Mouse (Mus musculus) embryo, embryonic 10.5 days (tissue): Measurements from ENCODE around the gene Per3.

Source experiments
- DNase-seq: peaks from one replicate; pipeline ENCODE4 v3.0.0-alpha.2; 2015; ENCODE audit warnings: low spot score

Gene Per3

DNA sequence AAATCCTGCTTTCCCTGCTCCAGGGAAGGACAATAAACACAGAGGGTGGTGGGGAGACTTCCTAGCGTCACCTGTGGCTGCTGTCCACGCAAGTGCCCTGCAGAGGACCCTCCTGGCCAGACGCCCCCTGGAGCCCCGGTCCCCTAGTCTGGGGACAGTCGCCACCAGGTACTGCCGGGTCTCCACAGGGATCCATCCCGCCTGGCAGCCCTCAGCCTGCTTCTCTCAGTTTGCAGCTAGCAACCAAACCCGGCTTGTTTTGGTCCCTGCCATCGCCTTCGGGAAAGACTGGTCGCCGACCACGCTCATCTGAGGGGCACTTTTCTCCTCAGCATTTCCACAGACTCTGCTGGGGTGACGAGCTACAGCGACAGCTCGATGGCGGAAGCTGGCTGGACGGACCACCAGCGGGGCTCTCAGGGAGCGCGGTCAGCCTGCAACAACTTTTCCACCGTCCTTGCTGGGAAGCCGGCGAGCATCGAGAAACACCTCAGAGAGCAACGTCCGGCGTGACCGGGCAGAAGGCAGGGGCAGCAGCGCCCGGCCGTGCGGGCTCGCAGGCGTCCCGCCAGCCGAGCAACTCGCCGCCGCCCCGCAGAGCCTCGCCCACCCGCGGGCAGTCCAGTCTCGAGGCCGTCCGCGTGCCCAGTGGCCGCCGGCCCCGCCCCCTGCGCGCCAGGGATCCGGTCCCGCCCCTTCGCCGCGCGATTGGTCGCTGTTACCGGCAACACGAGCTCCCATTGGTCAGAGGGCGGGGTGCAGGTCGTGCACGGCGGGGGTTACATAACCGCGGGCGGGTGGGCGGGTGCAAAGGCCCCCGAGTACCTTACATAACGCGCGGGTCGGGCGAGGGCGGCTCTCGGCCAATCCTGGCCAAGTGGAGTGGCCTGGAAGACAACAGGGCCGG, at the start of gene Per3:
Gene Per3, minus strand, starts transcription at position 629 of the 907 bp plus-strand sequence.
- peak; percentile 94 for DNase-seq

DNA sequence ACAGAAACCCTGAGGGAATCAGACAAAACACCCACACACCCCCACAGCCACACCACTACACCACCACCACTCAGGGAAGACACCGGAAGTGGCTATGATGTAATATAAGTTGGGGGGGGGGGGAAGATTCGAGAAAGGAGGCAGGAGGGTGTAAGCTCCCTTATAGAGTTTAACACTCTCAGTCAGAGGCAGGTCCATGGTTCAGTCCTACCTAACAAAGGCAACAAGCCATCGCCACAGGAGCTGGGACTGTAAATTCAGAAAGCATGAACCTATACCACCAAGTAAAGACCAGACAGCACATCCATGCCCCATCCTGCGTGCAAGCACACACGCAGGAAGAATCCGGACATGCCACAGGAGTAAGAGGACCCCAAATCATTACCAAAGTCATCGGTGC, 44.8 kb upstream of the Per3 start, which contains the start of gene Gm13090:
Gene Gm13090, plus strand, starts transcription at position 301 of the 400 bp plus-strand sequence.
- no peak for DNase-seq

DNA sequence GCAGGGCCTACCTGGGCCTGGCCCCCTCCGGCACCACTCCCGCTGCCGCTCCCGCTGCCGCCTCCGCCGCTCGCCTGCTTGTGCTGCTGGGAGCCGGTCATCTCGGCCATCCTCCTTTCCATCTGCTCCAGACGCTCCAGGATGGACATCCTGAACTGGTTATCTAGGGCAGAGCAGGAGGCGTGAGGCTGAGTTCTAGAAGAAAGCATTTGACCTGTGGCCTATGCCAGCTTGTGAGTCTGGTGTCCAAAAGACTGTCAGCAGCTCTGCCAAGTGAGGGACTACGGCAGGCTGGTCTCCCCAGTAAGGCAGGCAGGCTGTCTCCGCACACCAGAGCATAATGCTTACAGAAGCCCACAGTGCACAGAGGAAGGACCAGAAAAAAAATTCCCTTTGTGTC, 44.4 kb upstream of the Per3 start:
- DNase-seq: no peak

DNA sequence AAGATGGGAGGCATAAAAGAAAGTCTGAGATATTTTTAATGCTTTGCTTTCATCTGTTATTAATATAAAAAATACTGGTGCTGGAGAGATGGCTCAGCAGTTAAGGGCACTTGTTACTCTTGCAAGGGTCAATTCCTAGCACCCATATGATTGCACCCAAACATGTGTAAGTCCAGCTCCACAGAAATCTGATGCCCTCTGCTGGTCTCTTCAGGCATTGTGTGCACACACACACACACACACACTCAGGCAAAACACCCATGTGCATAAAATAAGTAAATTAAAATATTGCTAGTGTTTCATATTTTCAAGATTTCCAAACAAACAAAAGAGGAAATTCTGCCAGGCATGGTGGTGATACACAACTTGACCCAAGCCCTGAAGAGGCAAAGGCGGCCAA, 42.9 kb upstream of the Per3 start:
- no peak for DNase-seq

DNA sequence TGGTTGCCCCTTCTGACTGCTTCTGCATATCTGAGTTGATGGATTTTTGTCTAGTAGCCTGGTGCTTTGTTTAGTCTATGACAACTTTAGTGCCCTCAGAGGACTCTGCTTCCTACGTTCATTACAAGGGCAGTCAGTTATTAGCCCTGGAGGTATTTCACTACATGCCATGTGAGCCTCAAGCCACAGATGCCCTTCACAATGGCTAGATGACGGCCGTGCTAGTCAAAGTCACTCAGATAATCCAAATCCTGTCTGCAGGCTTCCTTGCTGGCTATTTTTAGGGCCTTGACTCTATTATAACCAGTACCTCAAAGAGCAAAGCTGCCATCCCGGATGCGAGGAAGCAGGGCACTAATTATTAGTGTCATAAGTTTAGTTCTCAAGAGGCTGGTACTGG, 38.6 kb upstream of the Per3 start:
- no peak for DNase-seq

DNA sequence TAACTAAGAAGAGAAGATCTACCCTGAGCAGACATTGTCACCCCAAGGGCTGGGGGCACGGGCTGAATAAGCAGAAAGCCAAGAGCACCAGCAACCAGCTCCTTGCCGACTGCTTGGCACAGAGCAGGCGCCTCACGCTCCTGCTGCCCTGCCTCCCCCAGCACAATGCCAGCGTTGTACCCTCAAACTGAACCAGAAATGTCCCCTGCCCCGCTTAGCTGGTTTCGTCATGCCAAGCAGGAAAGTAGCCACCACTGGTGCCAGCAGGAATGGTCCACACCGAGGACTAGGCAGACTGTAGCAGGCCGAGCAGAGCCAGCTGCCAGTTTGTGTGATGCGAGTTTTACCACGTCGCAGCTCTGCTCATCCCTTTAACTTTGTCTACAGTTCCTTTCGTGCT, 37.5 kb upstream of the Per3 start:
- no peak for DNase-seq

DNA sequence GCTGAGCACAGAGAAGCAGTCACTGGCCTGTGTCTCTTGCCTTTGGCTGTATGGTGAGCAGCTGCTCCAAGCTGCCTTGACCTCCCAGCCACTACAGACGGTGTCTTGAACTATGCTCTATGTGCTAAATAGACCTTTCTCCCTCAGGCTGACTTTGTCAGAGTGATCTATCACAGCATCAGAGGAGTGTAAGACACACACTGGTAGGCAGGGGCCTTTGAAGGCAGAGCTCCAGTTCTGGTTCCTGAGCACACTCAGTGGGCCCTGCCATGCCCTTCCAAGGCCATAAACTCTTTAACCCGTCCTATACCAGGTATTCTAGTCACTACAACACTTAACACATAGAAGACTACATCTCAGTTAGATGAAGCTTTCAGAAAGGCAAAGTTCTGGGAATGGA, 36.9 kb upstream of the Per3 start:
- DNase-seq: no peak

DNA sequence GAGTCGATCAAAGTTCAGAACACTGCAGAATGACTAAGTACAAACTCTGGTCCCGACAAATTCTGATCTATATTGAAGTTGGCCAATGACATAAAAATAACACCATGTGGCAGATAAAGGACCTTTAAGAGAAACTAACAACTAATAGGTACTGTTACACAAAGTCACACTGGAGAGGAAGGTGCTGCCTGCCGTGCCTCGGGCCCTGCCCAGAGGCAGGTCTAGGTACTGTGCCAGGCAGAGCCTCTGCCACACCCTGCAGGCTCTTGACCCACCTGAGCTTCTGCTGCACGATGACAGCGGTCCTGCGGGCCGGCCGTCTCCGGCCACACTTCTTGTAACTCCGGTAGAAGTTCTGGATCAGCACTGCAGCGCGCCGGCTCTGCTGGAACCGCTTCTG, 30.4 kb upstream of the Per3 start:
- DNase-seq: no peak

DNA sequence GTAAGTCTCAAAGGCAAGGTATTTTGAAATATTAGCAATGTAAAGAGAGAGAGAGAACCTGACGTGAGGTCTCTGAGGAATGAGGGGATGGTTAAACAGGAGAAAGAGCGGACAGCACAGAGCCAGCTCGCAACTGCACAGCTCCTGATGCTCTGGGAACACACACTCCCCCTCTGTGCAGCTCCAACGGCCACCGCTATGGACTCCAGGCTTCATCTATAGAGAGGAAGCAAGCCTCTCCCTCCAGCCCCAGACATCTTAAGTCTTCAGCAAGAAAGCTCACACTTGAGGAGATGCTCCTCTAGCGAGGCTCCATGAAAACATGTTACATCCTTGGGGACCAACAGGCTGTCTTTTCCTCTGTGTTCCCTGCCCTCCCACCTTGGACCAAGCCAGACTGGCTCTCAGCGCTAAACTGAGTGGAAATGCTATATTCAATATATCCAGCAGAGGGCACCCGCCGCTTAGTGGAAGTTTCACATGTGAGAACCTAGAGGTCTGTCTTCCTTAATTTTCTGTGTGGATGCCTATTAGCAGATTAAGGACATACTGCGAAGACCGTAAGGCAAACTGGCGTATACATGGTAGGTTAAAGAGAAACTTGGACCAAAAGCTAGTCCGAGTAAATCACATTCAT, 28.8 kb upstream of the Per3 start:
- DNase-seq: peak; percentile 89

DNA sequence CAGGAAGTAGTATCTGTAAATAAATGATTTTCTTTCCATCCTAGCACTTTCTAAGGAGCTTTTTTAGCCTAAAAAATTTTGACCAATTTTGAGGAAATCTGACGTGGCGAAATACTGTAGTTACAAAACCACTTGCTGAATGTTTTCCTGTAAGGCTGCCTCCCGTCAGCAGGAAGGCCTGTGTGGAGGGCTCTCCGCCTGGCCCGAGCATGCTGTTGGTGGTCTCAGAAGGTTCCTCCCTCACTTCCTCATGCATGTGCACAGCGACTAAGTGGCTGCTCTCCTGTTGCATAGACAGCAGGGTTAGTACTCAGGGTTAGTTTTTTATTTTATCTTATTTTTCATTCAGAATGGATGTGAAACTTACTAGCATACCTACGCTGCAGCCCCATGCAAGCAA, 26.5 kb upstream of the Per3 start:
- DNase-seq: no peak

DNA sequence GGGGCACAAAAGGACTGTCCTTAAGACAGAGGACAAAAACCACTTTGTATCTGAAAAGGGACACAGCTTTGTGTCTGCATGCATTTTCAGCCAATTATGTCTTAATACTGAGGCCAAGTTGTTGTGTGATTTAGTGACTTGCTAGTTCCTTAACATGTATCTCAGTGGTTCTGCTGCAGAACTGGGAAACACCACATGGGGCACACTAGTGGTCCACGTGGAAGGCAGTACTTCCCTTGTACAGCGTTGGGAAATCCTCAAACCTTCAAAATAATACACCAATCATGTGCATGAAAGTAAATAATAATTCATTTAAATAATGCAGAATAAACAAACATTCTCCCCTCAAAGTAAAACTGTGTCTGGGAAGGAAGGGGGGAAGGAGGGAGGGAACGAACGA, 24.3 kb upstream of the Per3 start:
- DNase-seq: no peak

DNA sequence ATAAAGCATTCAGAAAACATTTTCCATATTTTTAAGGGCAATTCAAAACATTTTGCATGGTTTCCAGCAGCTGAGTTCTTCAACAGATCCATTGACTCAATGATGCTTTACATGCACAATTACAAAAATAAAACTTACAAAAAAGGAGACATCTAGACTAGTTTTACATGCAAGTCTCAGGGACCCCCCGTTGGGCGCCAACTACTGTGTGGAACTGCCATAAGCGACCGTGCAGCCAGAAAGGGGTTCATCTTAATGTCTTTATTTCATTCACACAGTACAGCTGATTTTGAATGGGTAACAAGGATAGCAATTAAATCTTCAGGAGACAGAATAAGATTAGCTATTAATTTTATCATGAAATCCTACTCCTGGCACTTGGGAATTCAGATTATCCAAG, 15.1 kb upstream of the Per3 start:
- DNase-seq: no peak

DNA sequence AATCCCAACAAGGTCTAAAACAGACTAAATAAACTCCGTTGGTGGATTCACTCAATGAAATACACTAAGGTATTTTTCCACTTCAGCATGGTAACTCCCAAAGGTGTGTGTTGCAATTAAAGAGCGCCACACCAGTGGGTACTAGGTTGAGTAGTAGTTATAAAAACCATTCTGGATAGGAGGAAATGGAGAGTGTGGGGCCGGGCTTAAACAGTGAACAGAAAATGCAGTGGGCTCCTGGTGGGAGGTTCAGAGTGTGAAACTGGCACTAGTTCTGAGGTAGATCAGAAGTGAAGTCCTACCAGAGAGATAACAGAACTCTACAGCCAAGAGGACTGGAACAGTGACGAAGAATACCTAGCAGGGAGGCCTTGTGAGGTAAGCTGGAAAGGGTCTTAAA, 14.2 kb upstream of the Per3 start:
- no peak for DNase-seq

DNA sequence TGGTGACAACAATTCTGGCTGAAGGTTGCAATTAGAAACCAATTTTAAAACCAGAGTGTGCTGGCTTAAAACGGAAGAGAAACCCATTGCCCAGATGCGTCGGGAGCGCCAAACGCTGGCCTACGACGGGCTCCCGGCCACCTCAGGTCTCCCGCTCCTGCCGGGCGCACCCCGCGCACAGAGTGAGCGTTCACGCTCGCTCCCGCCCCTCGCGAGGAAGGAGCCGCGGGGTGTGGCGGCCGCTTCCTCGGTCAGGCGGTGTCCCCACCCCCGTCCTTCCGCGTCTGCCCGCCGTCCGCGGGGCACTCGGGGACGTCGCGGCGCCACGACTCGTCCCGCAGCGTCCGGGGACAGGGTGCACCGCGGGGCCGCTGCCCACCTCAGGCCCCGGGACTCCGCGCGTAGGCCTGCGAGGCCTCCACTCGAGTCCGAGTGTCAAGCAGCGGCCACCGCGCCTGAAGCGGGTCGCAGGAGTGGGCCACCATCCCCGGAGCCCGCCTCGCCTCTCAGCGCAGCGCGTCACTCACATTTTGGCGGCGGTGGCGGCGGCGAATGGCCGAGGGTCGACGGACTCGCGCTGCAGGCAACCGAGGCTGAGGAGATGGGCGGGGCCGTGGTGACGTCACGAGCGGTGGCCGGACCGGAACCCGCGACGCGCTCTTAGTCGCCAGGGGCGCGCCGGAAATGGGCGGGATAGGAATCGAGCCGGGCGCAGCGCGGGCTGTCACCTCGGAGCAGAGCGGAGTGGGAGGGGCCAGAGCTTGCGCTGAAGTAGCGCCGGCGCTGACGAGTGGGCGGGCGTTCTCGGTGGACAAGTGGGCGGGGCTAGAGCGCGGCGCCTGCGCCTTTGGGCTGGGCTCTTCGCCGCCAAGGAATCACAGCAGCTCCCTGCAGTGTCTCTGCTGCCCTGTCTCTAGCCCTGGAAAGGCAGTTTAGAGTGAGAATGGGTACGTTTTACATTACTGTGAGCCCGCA, 13.2 kb upstream of the Per3 start, which contains the start of gene Vamp3:
Gene Vamp3, minus strand, starts transcription at position 617 of the 975 bp plus-strand sequence.
- DNase-seq: peak; percentile 100

DNA sequence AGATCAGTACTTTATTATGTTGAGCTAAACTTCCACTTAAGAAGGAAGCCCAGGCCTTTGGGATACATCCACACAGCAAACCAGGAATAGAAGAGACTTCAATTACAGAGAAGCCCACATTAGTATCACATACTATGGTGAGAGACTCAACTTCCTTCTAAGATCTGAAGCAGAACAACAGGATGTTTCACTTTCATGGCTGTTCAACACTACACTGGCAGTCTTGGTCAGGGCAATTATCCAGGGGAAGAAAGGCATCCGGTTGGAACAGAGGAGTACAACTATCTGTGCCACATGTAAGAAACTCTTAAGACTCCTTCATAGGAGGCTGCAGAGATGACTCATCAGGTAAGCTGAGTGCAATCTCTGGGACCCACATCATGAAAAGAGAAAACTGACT, 6.7 kb upstream of the Per3 start:
- DNase-seq: no peak

DNA sequence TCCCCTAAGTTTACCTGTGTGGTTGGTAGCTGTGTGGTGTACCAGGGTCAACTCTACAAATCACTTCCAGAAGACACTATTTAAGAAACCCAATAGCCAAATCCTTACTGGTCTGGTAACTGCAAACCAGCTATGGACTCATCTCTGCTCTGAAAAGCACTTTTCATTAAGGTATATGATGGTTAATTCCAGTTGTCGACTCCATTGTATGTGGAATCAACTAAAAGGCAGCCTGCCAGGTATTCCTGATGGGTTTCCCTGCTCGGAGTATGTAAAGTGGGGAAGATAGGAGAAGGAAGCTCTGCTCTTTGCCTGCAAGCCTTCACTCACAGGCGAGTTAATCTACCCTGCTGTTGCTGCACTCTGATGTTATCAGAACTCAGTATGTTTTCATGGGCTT, 2.1 kb upstream of the Per3 start:
- DNase-seq: no peak

DNA sequence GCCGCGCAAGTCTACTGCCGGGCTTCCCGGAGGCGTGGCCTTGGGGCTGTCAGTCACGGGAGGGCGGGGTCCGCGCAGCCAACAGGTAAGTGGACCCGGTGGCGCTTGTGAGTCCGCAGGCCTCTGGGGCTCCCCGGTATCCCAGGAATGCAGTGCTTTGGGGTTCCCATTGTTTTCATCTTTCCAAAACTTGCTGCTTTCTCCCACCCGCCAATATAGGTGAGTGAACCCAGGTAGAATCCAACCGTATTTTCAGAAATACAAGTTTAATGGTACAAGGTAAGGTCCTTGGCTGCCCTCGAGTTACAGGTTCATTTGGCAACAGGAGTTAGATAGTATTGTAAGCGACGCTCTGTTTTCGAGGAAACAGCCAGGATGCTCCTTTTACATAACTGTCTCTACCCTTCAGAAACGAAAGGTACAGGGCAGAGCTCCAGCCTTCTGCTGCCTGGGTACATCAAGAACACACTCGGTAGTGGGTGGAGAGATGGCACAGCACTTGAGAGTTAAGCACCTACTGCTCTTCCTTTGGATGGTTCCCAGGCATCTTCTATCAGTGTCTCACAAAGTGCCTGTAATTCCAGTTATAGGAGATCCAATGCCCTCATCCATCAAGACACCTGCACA, 592 bp upstream of the Per3 start:
- DNase-seq: no peak

DNA sequence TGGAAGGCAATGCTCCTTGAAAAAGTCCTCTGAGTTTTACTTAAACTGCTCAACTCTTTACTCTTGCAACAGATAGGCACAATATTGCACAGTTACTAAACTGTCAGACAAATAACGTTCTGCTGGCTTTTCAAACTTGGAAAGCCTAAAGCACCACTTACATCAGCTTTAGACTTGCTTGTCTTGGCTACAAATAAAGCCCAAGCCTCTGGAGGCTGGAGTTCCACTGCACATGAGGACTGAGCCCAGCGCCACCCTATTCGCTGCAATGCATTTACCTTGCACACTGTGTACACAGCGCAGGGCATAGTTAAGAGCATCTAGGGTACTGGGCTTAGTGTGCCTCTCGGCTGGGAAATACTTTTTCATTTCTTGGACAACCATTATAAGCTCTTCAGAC, 1.2 kb downstream of the Per3 start:
- peak; percentile 4 for DNase-seq

DNA sequence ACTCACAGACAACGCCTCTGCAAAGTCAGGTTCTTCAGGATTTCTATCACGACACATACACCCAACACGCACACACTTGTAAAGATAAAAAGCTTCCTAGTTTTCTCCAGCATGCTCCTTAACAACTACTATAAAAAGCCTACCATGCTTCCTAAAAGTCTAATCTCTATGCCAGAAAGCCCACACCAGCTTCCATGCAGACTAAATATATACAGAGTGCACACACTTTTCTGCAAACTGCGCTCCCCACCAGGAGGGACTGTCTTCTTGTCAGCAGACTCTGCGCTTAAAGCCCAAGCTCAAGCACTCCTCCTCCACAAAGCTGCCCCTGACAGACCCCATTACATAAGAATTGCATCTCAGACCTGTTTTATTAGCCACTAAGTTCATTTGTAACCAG, 3.0 kb downstream of the Per3 start:
- no peak for DNase-seq

DNA sequence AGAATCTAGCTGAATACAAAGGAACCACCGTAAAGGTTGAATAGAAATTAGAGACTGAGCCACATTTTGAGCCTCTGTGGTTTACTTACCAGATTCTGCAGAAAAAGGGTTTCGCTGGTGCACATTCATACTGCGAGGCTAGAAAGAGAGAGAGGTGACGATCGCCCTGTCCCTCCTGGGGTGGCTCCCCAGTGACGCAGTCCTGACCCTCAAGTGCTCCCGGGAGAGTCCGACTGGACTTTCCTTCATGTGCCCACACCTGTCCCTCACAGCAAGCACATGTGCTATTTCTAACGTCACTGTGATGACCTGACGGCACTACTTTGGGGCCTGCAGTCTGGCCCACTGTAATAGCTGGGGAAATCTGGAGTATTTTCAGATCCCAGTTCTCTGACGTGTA, 6.7 kb downstream of the Per3 start:
- DNase-seq: no peak

DNA sequence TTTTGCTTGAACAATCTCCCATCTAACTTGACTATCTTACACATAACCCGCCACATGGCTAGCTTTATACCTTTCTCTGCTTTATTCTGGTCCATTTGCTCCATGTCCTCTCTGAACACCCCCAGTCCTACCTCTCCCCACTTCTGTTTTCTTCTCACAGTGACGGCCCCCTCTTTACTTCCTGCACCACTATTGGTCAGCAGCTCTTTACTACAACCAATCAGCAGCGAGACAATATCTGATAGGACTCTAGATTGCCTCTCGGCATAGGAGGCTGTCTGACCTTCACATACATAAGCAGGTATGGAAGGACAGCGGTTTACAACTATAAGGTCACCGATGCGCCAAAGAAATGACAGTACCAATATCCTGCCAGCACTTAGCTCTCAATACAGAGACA, 7.9 kb downstream of the Per3 start:
- no peak for DNase-seq

DNA sequence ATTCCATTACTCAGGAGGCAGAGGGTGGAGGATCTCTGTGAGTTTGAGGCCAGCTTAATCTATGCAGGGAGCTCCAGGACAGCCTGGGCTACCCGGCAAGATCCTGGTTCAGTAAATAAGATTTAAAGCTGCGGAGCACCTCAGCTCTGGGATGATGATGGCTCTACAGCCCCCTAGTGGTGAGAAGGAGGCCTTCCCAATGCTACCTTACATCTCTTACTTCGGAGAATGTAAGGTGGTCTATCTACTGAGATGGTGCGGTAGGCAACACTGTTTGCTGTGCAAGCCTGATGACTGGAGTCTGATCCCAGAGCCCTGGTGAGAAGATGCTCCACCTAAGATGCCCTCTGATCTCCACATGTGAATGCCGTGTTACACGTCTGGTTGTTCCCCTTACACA, 17.5 kb downstream of the Per3 start:
- DNase-seq: peak; percentile 76
